In genomic region chr7:140856785-140857549, GRCm38 (mm10) we compare ENCODE assay signal across 8 mouse cellular contexts. TPM values are rescaled to one million over a fixed set of nuclear protein-coding genes. Genes with fewer than 3 reads are reported as not detected.
DNase-seq lines count a peak whose midpoint lies in the region; ATAC-seq and TF ChIP-seq lines count a peak whose summit lies in the region.

Ric8a (plus strand) TSS chr7:140856957.

- WGBS in heart, embryonic 13.5 days = under 1% methylated on average over 50 of the region's 50 CpGs
- WGBS in kidney, postnatal 0 days = under 1% methylated on average over 50 of the region's 50 CpGs
- under 1% methylated on average over 50 of the region's 50 CpGs for WGBS in liver, adult 2 months

- peak; percentile 74 for ATAC-seq in CD4-positive, CD25-positive, alpha-beta regulatory T cell, adult 4 months
- ATAC-seq in heart, embryonic 13.5 days (ENCODE audit: extremely low read depth, insufficient number of reproducible peaks, low FRiP score, low TSS enrichment) = peak; percentile 52
- peak; percentile 74 for ATAC-seq in kidney, postnatal 0 days (replicated peaks; ENCODE audit: low FRiP score, low read depth)
- peak; percentile 78 for ATAC-seq in monocyte, adult 5-6 weeks (replicated peaks; ENCODE audit: insufficient number of reproducible peaks, low FRiP score, low TSS enrichment, poor library complexity, severe bottlenecking)

- peaks cover 66% of the 10 kb centered on the region for H3K36me3 ChIP-seq in heart, embryonic 13.5 days
- peaks cover 36% of the 10 kb centered on the region for H3K36me3 ChIP-seq in kidney, postnatal 0 days (ENCODE audit: insufficient read depth, low read length)
- peaks cover 8% of the 10 kb centered on the region; the same call in 1 of the 2 replicates for H3K36me3 ChIP-seq in liver, adult 2 months (ENCODE audit: control insufficient read depth, insufficient read depth, low read length)

- peak within 1 kb of the TSS; percentile 93 for H3K27ac ChIP-seq in heart, embryonic 13.5 days (replicated peaks)
- H3K27ac ChIP-seq in kidney, postnatal 0 days = peak within 1 kb of the TSS; percentile 94
- peak within 1 kb of the TSS; percentile 97 for H3K27ac ChIP-seq in liver, adult 2 months (replicated peaks; ENCODE audit: insufficient read depth, low read depth, low read length)

- H3K79me2 ChIP-seq in liver, adult 2 months (ENCODE audit: control insufficient read depth, insufficient read depth, low read length) = peaks cover 30% of the 10 kb centered on the region

- peak; percentile 66 for TF ChIP-seq POLR2A in liver, adult 2 months (IDR thresholded peaks at IDR 0.05; ENCODE audit: extremely low read depth, insufficient read depth, low read length)

- H3K4me3 ChIP-seq in heart, embryonic 13.5 days = peak within 1 kb of the TSS; percentile 70
- peak within 1 kb of the TSS; percentile 81 for H3K4me3 ChIP-seq in kidney, postnatal 0 days (replicated peaks; ENCODE audit: low read depth, low read length)
- H3K4me3 ChIP-seq in liver, adult 2 months (ENCODE audit: insufficient read depth, low read depth, low read length) = peak within 1 kb of the TSS; percentile 92

- no peaks in the 10 kb centered on the region for H3K27me3 ChIP-seq in heart, embryonic 13.5 days (replicated peaks)
- no peaks in the 10 kb centered on the region for H3K27me3 ChIP-seq in kidney, postnatal 0 days (ENCODE audit: insufficient read depth, low read length)
- no peaks in the 10 kb centered on the region for H3K27me3 ChIP-seq in liver, adult 2 months (ENCODE audit: control insufficient read depth, insufficient read depth, low read length)

- peak within 1 kb of the TSS; percentile 96 for H3K9ac ChIP-seq in heart, embryonic 13.5 days
- H3K9ac ChIP-seq in kidney, postnatal 0 days (ENCODE audit: low read depth, low read length) = peak within 1 kb of the TSS; percentile 90
- H3K9ac ChIP-seq in liver, adult 2 months (ENCODE audit: low read depth, low read length) = peak within 1 kb of the TSS; percentile 91

- TF ChIP-seq CTCF in kidney, postnatal 0 days (IDR thresholded peaks at IDR 0.05; ENCODE audit: low read depth) = no peak
- TF ChIP-seq CTCF in liver, adult 2 months (IDR thresholded peaks at IDR 0.05; ENCODE audit: low read depth, low read length) = no peak

- DNase-seq in c-Kit-negative CD71-positive TER-119-positive erythroid progenitor cells, embryonic 14.5 days (ENCODE audit: low read depth, low spot score) = peak; percentile 77
- peak; percentile 54 for DNase-seq in fibroblast of lung, adult 2 months (ENCODE audit: low read depth)
- peak; percentile 89 for DNase-seq in kidney, postnatal 0 days (ENCODE audit: low spot score)
- peak; percentile 80 for DNase-seq in liver, adult 2 months (ENCODE audit: extremely low read depth, low read depth, low spot score)
- DNase-seq in spleen, postnatal 4 days (ENCODE audit: low spot score in 2 of 2) = peak; percentile 89 to 94

- H3K4me1 ChIP-seq in heart, embryonic 13.5 days = peaks cover 28% of the 10 kb centered on the region
- H3K4me1 ChIP-seq in kidney, postnatal 0 days (replicated peaks; ENCODE audit: insufficient read depth, low read length) = peaks cover 18% of the 10 kb centered on the region; the same call in 1 of the 2 replicates
- peaks cover 35% of the 10 kb centered on the region for H3K4me1 ChIP-seq in liver, adult 2 months (ENCODE audit: control insufficient read depth, insufficient read depth, low read length)

- peak within 1 kb of the TSS; percentile 96 for H3K4me2 ChIP-seq in heart, embryonic 13.5 days
- H3K4me2 ChIP-seq in kidney, postnatal 0 days (ENCODE audit: low read length) = peak within 1 kb of the TSS; percentile 97

- H3K9me3 ChIP-seq in heart, embryonic 13.5 days = no peaks in the 10 kb centered on the region
- H3K9me3 ChIP-seq in kidney, postnatal 0 days (replicated peaks; ENCODE audit: low read length) = no peaks in the 10 kb centered on the region

RNA-seq across cellular contexts. Expression of gene Ric8a, which starts in this region (rescaled TPM):
- polyA plus RNA-seq in CD4-positive, CD25-positive, alpha-beta regulatory T cell, adult 4 months (2017; shearing (Covaris generic)) = 10 to 100 TPM; 61.4 to 67.7 TPM
- 40.1 and 46.2 TPM in 2 replicates for polyA plus RNA-seq in heart, embryonic 13.5 days (2015; fragmentation: Nextera tagmentation; extraction: Ambion mirVana)
- 45.0 and 53.1 TPM in 2 replicates for polyA plus RNA-seq in kidney, postnatal 0 days (2015; fragmentation: Nextera tagmentation; extraction: Ambion mirVana)
- 17.5 and 20.3 TPM in 2 replicates for total RNA-seq in liver, adult 2 months (2014; rRNA removed)
- polyA plus RNA-seq in liver, adult 2 months (2012; rRNA removed) = 24.6 and 34.4 TPM in 2 replicates
- total RNA-seq in monocyte, adult 5-6 weeks (2017) = 62.6 to 73.7 TPM (median 72.9 TPM) in 3 replicates

Comparison
In these comparisons a context has a peak if more than half of its experiments do, and no peak if none do; other contexts are left out.
1. Peak in every context shown above with its lines: DNase-seq, ATAC-seq, H3K4me3 ChIP-seq and H3K27ac ChIP-seq.